Mouse (Mus musculus): Measurements from ENCODE around the gene Hrh2.

Hrh2 gene

DNA sequence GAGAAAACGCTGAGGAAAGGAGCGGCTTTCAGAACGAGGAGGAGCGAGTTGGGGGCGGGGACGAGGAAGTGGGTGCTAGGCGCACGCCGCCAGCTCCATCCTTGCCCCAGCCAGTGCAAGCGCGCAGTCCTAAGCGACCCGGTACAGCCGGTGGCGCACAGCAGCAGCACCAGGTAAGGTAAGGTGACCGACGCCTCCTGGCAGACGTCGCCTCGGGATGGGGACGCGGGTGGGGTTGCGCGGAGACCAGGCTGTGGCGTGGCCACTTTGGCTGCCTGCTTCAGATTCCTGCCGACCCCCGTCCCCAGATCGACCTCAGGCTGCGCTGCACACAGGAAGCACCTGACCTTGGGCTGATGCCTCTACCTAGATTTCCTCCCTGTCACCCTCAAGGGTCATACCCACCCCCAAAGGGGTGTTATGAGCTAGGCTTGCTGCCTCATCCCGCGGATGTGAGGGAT lies at the start of gene Hrh2:
TSS of gene Hrh2 (plus strand) at position 109 of the 461 bp plus-strand sequence.
- no peak for DNase-seq (ENCODE audit: low spot score in 2 of 2)

DNA sequence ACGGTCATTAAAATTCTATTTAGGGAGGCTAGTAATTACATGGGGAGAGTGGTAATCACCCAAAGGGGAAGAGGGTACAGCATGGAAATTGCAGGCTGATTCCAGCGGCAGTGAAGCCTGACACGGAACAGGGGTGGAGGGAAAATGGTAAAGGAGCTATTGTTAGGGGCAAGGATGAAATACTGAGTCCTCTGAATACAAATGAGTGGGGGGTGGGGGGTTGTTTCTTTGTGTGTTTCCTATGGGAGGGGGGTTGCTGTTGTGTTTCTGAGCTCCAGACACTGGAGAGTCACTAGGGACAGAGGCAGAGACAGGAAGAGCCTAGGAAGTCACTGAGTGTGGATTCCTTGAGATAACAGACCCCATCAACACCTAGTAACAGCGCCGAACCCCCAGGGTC lies 48.1 kb upstream of the Hrh2 start:
- DNase-seq (ENCODE audit: low spot score in 2 of 2): no peak

DNA sequence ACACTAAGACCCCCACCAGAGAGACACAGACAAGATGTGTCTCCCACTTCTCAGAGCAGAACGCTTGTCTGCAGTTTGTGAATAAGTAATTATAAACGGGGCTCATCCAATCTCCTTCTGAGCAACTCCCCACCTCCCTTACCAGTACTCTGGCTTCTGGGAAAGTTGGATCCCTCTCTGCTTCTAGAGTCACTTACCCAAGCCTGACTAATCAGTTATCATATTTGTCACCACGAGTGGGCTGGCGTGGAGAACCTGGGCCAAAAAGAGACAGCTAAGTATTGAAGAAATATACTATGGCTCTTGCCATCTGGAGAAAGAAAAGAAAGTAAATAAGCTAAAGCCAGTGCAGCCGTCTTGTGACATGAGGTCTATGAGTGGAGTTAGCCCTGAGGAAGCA lies 47.3 kb upstream of the Hrh2 start:
- DNase-seq (ENCODE audit: low spot score in 2 of 2): peak in 1 of 2 experiments; percentile 39

DNA sequence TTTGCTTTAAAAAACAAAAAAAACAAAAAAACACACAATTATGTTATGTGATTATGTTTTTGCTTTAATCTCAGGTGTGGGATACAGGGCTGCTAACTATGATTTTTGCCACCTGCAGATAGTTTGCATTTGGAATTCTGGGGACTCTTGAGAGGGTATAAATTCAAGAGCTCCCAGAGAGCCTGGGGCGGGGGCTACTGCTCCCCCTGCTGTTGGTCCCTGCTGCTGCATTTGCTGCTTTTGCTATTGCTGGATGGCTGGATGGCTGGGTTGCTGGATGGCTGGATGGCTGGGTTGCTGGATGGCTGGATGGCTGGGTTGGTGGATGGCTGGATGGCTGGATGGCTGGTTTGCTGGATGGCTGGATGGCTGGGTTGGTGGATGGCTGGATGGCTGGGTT lies 44.6 kb upstream of the Hrh2 start:
- no peak for DNase-seq (ENCODE audit: low spot score in 2 of 2)

DNA sequence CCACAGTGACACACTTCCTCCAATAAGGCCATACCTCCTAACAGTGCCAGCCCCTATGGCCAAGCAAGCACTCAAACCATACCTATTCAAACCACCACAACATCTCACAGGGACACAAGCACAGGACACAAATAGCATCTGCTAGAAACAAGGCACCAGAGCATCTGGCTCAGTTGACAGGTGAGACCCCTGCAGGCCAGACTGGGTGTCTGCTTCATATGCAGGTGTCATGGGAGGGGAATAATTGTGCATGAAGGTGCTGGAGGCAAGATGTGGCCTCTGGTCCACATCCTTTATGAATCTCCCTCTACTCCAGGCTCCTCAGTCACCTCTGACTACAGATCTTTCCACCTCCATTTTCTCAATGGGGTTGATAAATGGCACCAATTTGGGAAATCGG lies 39.5 kb upstream of the Hrh2 start:
- DNase-seq (ENCODE audit: low spot score in 2 of 2): no peak

DNA sequence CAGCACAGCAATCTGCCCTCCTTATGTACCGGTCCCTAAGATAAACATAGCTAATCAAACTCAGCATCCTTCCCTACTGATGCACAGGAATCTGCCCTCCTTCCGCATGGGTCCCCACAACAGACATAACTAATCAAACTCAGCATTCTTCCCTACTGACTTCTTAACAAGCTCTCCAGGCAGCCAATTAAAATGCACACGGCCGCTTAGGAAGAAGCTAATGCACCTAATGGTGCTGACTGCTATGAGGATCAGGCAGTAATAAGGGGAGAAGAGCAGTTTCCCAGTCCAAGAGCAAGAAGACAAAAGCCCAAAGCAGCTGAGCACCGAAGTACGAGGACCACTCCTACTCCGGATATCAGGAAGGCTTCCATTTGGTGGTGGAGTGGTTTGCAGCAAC lies 39.0 kb upstream of the Hrh2 start:
- no peak for DNase-seq (ENCODE audit: low spot score in 2 of 2)

DNA sequence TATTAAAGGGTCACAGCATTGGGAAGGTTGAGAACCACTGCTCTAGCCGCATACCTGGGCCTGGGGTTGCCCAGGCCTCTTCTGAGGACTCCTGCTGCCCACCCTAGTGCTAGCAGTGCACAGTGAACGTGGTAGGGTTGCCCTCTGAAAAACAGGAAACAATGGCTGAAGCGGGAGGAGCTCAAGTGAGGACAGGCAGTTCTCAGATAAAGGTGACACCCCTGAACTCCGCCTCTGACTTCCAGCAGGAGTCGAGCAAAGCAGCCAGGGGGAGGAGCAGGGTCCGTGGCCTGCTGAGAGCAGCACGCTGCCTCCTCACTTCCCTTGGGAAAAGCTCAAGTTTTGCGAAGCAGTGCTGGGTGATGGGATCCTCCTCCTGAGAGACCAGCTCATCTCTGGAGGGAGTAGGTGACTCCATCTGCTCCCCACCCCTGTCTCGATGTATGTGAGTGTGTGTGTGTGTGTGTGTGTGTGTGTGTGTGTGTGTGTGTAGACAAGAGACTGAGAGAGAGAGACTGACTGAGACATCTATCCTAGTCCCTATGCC lies 38.2 kb upstream of the Hrh2 start:
- DNase-seq (ENCODE audit: low spot score in 2 of 2): no peak

DNA sequence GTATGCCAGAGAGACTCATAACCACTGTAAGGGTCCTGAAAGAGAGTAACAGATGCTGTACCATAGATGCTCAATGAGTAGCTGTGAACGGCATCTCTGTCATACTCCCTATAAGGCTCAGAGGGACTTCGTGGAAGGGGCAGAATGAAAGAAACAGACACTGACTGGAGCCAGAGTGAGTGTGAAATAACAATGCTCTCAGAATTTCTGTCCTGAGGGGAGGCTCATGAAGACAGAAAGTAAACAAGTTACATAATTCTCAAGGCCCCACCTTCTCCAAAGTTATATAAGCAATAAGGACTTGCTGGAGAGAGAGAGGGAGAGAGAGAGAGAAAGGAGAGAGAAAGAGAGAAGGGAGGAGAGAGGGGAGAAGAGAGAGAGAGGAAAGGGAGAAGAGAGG lies 36.1 kb upstream of the Hrh2 start:
- DNase-seq (ENCODE audit: low spot score in 2 of 2): no peak

DNA sequence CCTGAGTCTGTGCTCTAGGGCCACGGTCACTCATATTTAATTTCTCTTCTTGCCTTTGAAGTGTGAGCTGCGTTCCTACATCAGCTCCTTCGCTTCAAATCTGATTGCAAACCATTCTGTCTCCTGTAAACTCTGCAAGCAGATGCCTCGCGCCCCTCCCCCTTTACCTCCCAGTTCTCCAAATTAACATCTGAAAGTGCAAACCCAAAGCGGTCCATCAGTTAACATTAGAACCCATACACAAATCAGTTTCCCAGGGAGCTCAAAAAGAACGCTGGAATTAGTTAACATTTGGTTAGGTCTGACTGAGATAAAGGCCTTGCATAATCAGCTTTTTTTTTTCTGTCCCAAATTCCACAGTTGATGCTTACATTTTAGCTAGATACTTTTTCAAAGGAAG lies 32.7 kb upstream of the Hrh2 start:
- no peak for DNase-seq (ENCODE audit: low spot score in 2 of 2)

DNA sequence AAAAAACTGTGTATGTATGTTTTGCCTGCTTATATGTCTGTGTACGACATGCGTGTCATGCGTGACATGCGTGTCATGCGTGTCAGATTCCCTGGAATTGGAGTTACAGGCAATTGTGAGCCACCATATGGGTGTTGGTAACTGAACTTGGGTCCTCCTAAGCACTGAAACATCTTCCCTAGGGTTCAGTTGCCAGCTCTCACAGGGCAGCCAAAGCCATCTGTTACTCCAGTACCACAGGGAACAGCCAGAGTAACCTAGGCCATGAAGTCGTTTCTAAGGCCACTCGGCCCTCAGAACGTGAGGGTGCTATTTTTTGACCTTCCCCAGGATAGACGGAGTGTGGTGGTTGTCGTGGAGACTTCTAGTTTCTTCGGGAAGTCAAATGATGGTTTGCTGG lies 32.2 kb upstream of the Hrh2 start:
- DNase-seq (ENCODE audit: low spot score in 2 of 2): no peak

DNA sequence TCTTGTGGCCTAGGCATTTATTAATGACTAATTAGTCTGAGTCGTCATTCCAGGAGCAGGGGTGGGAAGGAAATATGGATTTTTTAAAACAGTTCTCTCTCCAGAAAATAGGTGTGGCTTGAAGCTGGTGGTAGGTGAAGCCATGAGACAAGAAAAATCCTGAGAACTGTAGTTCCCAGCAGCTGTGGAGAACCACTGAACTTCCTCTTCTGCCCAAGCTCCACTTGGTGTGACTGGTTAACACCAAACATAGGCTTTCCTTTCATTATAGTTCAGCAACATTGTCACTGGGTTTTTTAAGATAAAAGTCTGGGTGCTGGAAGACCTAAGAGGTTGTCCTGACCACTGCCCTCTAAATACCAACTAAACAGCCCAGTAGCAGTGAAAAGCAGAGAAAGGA lies 31.4 kb upstream of the Hrh2 start:
- no peak for DNase-seq (ENCODE audit: low spot score in 2 of 2)

DNA sequence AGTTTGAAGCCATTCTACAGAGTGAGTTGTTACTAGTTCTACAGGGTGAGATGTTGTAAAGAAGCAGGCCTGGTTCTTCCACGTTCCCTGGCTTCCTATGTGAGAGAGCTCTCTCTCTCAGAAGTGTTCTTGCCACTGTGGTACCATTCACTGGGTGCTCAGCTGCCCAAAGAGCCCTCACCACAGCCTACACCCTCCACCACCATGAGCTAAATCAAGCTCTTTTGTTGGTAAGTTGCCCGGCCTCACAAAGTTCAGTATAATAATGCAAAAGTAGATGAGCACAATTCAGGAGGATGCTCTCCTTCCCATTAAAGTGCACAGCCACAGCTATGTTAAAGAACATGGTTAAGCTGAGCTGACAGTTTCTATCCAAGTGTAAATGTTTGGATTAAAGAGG lies 30.4 kb upstream of the Hrh2 start:
- no peak for DNase-seq (ENCODE audit: low spot score in 2 of 2)

DNA sequence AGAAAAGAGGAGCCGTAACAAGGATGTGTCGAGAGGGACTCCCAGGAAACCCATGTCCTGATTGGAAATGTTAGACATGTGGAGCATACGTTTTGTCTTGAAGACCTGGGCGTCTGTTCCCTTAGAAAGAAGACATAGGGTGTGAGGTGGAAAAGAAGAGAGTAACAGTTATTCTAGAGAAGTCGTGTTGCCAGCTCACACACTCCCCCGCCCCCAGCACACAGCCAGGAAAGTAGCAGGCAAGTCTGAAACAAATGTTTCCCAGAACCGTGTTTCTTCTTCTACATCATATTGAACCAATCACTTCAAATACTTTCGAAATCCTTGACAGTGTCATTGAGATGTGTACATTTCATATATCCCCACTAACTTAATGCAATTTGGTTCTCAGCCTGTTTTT lies 28.6 kb upstream of the Hrh2 start:
- peak in 1 of 2 experiments; percentile 51 for DNase-seq (ENCODE audit: low spot score in 2 of 2)

DNA sequence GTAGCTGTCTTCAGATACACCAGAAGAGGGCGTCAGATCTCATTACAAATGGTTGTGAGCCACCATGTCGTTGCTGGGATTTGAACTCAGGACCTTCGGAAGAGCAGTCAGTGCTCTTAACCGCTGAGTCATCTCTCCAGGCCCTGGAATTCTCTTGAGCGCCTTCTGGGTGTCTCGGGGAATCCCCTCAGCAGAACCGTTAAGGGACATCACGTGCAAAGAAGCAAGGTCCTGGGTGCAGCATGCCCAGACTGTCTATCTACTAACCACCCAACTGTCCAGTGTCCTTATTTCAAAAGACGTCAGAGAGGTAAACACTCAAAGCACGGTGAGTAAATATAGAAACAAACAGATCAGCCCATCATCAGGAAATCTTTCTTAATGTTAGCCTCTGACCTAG lies 27.5 kb upstream of the Hrh2 start:
- no peak for DNase-seq (ENCODE audit: low spot score in 2 of 2)

DNA sequence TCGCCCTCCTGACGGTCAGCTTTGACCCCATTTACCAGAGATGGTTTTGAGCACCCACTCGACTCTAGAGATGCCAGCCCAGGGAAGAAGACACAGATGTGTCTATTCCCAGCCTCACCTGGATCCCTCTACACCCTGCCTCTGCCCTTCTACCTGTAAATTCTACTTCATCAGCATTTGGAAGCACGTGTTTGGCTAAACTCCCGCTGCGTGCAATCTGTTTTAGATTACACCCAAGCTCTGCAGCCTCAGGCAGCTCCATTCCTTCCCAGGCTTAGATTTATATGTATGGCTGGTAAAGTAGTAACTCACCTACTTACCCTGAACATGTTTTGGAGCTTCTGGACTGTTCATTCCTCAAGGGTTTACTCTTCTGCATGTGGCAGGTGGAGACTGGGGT lies 26.9 kb upstream of the Hrh2 start:
- DNase-seq (ENCODE audit: low spot score in 2 of 2): no peak

DNA sequence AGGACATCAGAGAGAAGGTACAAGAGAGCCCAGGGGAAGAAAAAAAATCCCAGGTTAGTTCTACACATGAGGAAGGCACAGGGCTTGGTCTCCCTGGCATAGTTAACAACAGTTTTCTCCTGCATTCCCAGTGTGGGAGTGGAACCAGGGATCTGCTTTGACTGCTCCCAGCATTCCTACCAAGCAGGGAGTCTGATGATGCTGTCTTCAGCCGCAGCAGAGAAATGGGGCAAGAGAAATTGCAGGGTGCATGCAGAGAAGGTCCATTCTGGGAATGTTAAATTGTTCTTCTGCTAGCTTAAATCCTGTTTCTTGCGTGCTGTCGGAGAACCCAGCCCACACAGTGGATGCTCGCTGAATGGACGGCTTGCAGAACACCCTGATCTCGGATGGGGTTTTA lies 26.2 kb upstream of the Hrh2 start:
- peak in 1 of 2 experiments; percentile 39 for DNase-seq (ENCODE audit: low spot score in 2 of 2)

DNA sequence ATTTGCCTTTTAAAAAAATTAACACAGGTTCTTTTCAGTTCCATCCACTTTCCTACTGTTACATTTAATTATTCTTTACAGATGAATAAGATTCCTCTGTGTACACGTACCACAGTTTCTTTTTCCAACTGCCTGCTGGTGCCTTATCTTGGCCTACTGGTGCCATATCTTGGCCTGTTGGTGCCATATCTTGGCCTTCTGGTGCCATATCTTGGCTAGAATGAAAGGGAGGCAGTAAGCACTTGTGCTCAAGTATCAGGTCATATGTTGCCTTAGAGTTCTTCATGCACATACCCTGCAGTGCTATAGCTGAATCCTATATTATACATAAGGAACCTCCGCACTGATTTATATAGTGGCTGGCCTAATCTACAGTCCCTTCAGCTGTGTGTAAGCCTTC lies 24.9 kb upstream of the Hrh2 start:
- DNase-seq (ENCODE audit: low spot score in 2 of 2): no peak

DNA sequence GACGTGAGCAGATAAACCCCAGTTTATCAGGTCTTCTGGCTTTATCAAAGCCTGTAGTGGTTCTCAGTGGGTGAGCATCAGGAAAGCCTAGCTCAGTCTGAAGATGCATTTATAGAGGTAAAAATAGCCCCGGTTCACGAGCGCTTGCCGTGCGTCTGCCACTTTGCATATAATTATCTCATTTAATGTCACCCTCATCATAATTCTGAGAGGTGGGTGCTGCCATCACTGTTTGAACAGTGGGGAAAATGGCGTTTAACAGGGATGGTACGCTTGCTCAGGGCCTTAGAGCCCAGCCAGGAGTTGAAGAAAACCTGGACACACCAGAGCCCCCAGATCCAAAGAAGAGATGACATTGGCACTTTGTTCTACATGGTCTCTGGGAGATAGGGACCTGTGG lies 23.3 kb upstream of the Hrh2 start:
- no peak for DNase-seq (ENCODE audit: low spot score in 2 of 2)

DNA sequence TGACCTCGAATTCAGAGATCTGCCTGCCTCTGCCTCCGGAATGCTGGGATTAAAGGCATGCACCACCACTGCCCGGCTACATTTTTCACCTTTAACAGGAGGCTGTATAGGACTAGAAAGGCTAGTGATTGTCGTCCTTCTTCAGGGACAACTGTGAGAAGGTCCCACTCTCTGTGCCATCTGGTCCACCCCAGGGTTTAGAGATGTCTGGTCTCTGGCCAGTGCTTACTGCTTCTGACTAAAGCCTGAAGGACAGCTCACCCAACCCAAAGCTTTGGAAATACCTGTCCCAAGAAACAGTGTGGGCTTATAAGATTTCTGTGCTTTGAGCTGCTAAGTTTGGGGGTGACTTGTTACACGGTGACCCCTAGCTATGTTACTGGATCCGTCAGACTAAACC lies 21.6 kb upstream of the Hrh2 start:
- no peak for DNase-seq (ENCODE audit: low spot score in 2 of 2)

DNA sequence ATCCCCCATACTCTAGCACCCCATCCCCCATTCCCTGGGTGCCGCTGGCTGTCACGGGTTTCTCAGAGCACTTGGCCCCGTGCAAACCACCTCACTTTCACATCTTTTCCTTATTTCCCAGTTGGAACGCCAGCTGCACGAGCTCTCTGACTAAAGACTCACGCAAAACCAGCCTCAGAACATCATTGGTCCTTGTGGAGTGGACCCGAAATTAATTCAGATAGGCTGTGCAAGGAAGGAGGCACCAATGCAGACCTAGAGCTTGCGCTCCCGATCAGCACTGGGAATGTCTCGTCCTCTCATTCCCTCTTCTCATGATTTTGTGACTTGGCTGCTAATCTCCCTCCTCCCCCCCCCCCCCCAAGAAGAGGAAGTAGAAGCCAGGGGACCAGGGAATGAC lies 20.6 kb upstream of the Hrh2 start:
- DNase-seq (ENCODE audit: low spot score in 2 of 2): no peak

DNA sequence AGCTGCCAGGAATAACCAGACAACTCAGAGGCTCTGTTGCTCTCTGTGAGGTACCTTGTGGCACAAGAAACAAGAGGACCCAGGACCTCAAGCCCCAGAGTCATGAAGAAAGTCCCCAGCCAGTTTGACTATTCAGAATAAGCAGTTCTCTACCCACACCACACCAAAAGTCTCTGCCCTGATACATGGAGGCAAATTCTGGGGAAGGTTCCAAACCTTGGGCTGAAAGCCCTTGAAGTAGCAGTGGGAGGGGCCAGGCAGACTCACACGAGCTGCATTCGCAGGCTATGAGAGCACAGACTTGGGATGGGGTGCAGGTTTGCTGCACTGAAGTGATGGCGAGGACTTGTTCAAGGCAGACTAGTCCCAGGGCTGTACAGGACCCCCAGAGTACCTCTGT lies 20.2 kb upstream of the Hrh2 start:
- DNase-seq (ENCODE audit: low spot score in 2 of 2): no peak

DNA sequence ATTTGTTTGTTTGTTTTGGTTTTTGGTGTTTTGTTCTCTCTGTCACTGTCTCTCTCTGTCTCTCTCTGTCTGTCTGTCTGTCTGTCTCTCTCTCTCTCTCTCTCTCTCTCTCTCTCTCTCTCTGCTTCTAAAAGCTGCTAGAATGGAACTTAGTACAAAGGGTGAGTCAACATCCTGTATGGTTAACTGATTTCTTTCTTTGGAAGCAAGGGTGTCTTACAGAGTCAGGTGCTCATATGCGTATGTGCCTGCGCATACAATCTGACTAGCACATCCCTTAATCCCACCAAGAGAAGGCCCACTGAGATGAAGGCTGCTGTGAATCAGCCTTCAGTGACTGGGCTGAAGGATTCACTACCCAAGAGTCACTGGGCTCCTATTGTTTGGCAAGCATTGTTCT lies 18.0 kb upstream of the Hrh2 start:
- DNase-seq (ENCODE audit: low spot score in 2 of 2): no peak

DNA sequence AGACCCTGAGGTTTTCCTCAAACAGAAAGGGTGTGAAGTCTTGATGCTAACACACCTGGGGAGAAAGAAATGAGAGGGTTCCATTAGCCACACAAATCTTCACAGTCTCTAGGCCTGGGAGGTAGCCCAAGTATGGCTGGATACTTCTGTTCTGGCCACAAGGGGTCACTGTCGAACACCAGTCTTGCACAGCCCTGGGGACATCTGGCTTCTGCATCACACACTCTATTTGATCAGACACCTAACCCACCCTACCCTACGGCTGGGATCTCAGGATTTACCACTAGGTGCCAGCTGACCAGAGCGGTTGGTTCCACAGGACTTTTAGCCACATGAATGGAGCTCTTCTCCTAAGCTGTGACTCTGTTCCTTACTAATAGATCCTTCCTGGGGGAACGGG lies 17.2 kb upstream of the Hrh2 start:
- no peak for DNase-seq (ENCODE audit: low spot score in 2 of 2)

DNA sequence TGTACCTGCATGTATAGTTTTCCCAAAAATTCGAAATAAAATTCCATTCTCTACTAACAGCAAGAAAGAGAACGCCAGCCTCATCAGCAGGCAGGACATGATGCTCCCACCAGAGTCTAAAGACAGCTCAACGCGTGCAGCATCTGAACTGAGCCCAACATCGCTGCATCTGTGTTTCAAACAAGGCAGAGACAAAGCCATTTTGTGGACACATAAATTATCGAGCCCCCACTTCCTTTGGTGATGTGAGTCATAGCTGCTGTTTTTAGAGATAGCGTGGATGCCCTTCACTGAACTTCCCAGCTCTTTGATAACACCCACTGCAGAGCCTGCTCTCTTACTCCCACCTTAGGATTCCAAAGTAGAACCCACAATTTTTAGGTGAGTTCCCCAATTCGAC lies 16.5 kb upstream of the Hrh2 start:
- peak; percentile 47 to 49 for DNase-seq (ENCODE audit: low spot score in 2 of 2)
